Mouse (Mus musculus) left cerebral cortex, adult 11 months (tissue): ENCODE results near the gene Lat.
"Not testable (repeated sequence)": the region's sequence is repeated elsewhere in the genome, so short reads cannot be mapped to it uniquely, and the experiment has no call there.

Experiments used
- DNase-seq: peaks from one replicate; pipeline ENCODE4 v3.0.0; 2022; ENCODE audit warnings: low spot score

The Lat gene

GRCm38 (mm10) chr7:126332691-126333090 lies 36.7 kb downstream of the Lat start:
- no peak for DNase-seq

- no peak for DNase-seq
These were observed 38.7 kb downstream of the Lat start for GRCm38 (mm10) chr7:126330693-126331092.

- DNase-seq = no peak
These were observed 39.3 kb downstream of the Lat start for GRCm38 (mm10) chr7:126329907-126330645.

GRCm38 (mm10) chr7:126328848-126329247 lies 40.5 kb downstream of the Lat start:
- DNase-seq = not testable (repeated sequence)

GRCm38 (mm10) chr7:126325576-126326273 lies 43.6 kb downstream of the Lat start:
- not testable (repeated sequence) for DNase-seq

GRCm38 (mm10) chr7:126324791-126325190 lies 44.6 kb downstream of the Lat start:
- DNase-seq = no peak

GRCm38 (mm10) chr7:126323729-126324128 lies 45.6 kb downstream of the Lat start:
- peak; percentile 61 for DNase-seq

GRCm38 (mm10) chr7:126314273-126314672 lies 55.1 kb downstream of the Lat start:
- DNase-seq = no peak
